In genomic region chr11:44851874-44852273, GRCm38 (mm10) we compare ENCODE assay signal across 20 mouse cellular contexts.
DNase-seq lines count a peak whose midpoint lies in the region; ATAC-seq lines count a peak whose summit lies in the region.
"Had no signal": no experiment of that assay in that cellular context is flagged by ENCODE, and none has a peak within 500 bp of the region (broad histone marks: within the 10 kb centered on the region; RNA-seq: fewer than 3 reads in every experiment).

No protein-coding gene starts in this region.

- peak; percentile 36 to 43 for DNase-seq in cerebellum, postnatal 10 days
- peak; percentile 12 for DNase-seq in gastrocnemius, postnatal 10 days
- DNase-seq in gastrocnemius, adult 8-10 months (ENCODE audit: low spot score in 2 of 2), result no peak
- peak; percentile 23 to 32 for DNase-seq in heart, postnatal 14 days
- DNase-seq in heart, postnatal 25 days (ENCODE audit: low spot score), result no peak
- DNase-seq in brain, adult 2 months (ENCODE audit: low read depth, low spot score), result peak; percentile 17
- DNase-seq: adrenal gland, adult 2 months; adrenal gland, postnatal 36 days; cerebellum, adult 9-10 months; kidney, adult 11 months; kidney, postnatal 14 days; liver, postnatal 0 days; lung, postnatal 36 days; right cerebral cortex, adult 18-20 months; spleen, adult 18-20 months; thymus, postnatal 14 days had no signal

- intact Hi-C loops in heart, postnatal 14 days (cut with DNase I), result loop anchor here (5.0 kb wide), 1 partner anchor 235 kb away; the partner anchor contains the start of gene Ebf1
- intact Hi-C loops in heart, postnatal 25 days (cut with DNase I), result no loop called here

- no peak for ATAC-seq in cerebellum, adult (ENCODE audit: insufficient number of reproducible peaks, low FRiP score, low TSS enrichment)
- ATAC-seq: activated CD4-positive, CD25-positive, alpha-beta regulatory T cell, adult 4 months; forebrain, embryonic 15.5 days; liver, embryonic 12.5 days; liver, postnatal 0 days had no signal

Comparison
In these comparisons a context has a peak if more than half of its experiments do, and no peak if none do; other contexts are left out.
1. DNase-seq: peak in cerebellum, postnatal 10 days (2 of 2), gastrocnemius, postnatal 10 days (single experiment), heart, postnatal 14 days (2 of 2) and brain, adult 2 months (single experiment); none in gastrocnemius, adult 8-10 months (0 of 2) and heart, postnatal 25 days (single experiment).